Mouse (Mus musculus): Measurements from ENCODE around the gene Trim30a.

GRCm38 (mm10) chr7:104400698-104401097, 64.3 kb downstream of the Trim30a start, which contains the start of gene Trim30c:
- TF ChIP-seq CTCF (IDR thresholded peaks at IDR 0.05; ENCODE audit: low read depth) (no peak), EP300 (optimal IDR thresholded peaks at IDR 0.05) (no peak)

Data from stomach, postnatal 0 days (tissue).